Mouse (Mus musculus) limb, embryonic 13.5 days (tissue): ENCODE measurements at regions not wholly inside any gene's neighbourhood (a gene's known extent, or its start where the extent isn't known, plus 50 kb on each side); places are given as distances from the start of the nearest gene placed in this dataset.

Source experiments
- ATAC-seq: fragments of 200-750 bp; cut with Nextera tagmentation; 2 replicates; pipeline ENCODE4 v1.8.0; 2017; ENCODE audit warnings: low read depth, moderate number of reproducible peaks, moderate TSS enrichment; ENCODE audit not compliant: low FRiP score
- H3K27ac ChIP-seq: fragments of 300-500 bp; sonication (generic); 2 replicates; pipeline ENCODE4 v1.5.1; 2015; ENCODE audit warnings: inconsistent platforms, mild to moderate bottlenecking, moderate library complexity
- H3K27me3 ChIP-seq: fragments of 300-500 bp; sonication (generic); 2 replicates; pipeline ENCODE4 v1.6.1; 2015; ENCODE audit warnings: mild to moderate bottlenecking, inconsistent platforms
- H3K36me3 ChIP-seq: fragments of 300-500 bp; sonication (generic); 2 replicates; pipeline ENCODE4 v1.6.1; 2015; ENCODE audit warnings: inconsistent platforms, mild to moderate bottlenecking, moderate library complexity
- H3K4me1 ChIP-seq: fragments of 300-500 bp; sonication (generic); 2 replicates; pipeline ENCODE4 v1.6.1; 2015; ENCODE audit warnings: inconsistent platforms
- H3K4me2 ChIP-seq: fragments of 300-500 bp; sonication (generic); replicated peaks from 2 replicates; pipeline ENCODE4 v1.6.1; 2015; ENCODE audit warnings: inconsistent platforms, mild to moderate bottlenecking, moderate library complexity
- H3K4me3 ChIP-seq: fragments of 300-500 bp; sonication (generic); 2 replicates; pipeline ENCODE4 v1.5.1; 2015; ENCODE audit warnings: moderate library complexity, mild to moderate bottlenecking, inconsistent platforms
- H3K9ac ChIP-seq: fragments of 300-500 bp; sonication (generic); 2 replicates; pipeline ENCODE4 v1.6.1; 2015; ENCODE audit warnings: mild to moderate bottlenecking, inconsistent platforms
- H3K9me3 ChIP-seq: fragments of 300-500 bp; sonication (generic); 2 replicates; pipeline ENCODE4 v1.6.1; 2016; ENCODE audit warnings: inconsistent platforms
- WGBS: fragments of 180-500 bp; shearing (Covaris S2); methylation state at CpG from one replicate; pipeline ENCODE4 v1.1.7; 2015; 5-methylcytosine and 5-hydroxymethylcytosine counted together

DNA sequence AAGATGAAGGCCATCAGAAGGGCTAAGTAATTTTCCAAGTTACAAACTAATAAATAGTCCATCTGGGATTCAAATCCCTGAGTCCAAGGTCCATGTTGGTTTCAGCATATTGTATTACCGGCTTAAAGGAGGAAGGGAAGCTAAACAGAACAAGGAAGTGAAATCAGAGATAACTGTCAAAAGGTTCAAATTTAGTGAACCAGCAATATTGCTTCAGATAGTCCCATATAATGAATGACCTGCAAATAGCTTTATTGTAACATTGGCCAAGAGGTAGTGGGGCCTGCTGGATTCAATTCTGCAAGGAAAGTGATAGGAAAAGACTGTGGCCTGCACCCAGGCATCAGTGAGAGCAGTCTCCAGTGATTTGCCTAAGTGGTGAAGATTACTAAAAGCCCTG lies 447.8 kb upstream of the Cited2 start:
- no peaks in the 10 kb centered on the region for H3K4me1 ChIP-seq
- peaks cover 6% of the 10 kb centered on the region; the same call in 1 of the 2 replicates for H3K9me3 ChIP-seq
- 60% methylated on average over 1 of the region's 1 CpGs for WGBS
- no peak for ATAC-seq
- H3K36me3 ChIP-seq = no peaks in the 10 kb centered on the region
- no peak overlapping the region for H3K4me3 ChIP-seq
- no peak overlapping the region for H3K9ac ChIP-seq
- no peak overlapping the region for H3K4me2 ChIP-seq
- H3K27me3 ChIP-seq = no peaks in the 10 kb centered on the region
- H3K27ac ChIP-seq = no peak overlapping the region

DNA sequence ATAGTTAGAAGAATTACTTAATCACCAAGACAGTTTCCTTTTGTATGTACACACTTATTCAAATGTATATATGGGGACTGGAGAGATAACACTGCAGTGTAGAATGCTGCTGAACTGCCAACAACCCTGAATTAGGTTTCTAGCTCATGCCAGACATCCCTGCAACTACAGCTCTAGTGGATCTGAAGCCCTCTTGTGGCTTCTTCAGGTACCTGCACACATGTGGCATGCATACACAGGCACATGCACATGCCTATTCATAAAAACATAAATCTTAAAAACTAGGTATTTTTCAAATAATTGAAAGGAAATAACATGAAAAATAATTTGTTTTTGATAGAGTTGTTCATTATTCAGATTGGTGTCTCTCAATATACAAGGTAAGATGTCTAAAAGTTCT lies 445.1 kb upstream of the Cited2 start:
- no peaks in the 10 kb centered on the region for H3K36me3 ChIP-seq
- no peak overlapping the region for H3K27ac ChIP-seq
- peaks cover 6% of the 10 kb centered on the region; the same call in 1 of the 2 replicates for H3K9me3 ChIP-seq
- H3K27me3 ChIP-seq = no peaks in the 10 kb centered on the region
- no peak for ATAC-seq
- H3K4me3 ChIP-seq = no peak overlapping the region
- no peak overlapping the region for H3K4me2 ChIP-seq
- H3K9ac ChIP-seq = no peak overlapping the region
- H3K4me1 ChIP-seq = no peaks in the 10 kb centered on the region

DNA sequence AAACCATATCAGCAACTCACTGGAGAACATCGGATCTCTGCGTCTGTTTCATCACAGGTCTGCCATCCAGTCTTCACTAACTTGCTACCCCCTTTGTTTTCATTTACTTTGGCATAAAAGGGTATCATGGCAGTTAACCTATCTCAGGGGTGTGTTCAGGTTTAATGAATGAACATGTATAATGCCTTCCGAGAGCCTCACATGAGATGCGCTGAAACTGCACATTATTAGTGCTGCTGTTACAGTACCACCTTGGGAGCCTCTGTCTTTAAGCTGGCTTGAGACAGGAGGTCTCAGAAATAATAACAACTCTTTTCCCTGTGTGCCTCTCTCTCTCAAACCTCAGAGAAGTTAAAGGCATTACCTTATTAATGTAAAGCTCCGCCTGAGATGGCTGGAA lies 438.2 kb upstream of the Cited2 start:
- no peak for ATAC-seq
- Histone ChIP-seq H3K4me2 (no peak overlapping the region), H3K27me3 (no peaks in the 10 kb centered on the region), H3K4me3 (no peak overlapping the region), H3K27ac (no peak overlapping the region), H3K36me3 (no peaks in the 10 kb centered on the region), H3K4me1 (peaks cover 15% of the 10 kb centered on the region; the same call in 1 of the 2 replicates), H3K9me3 (no peaks in the 10 kb centered on the region), H3K9ac (no peak overlapping the region)
- 83% methylated on average over 5 of the region's 5 CpGs for WGBS

DNA sequence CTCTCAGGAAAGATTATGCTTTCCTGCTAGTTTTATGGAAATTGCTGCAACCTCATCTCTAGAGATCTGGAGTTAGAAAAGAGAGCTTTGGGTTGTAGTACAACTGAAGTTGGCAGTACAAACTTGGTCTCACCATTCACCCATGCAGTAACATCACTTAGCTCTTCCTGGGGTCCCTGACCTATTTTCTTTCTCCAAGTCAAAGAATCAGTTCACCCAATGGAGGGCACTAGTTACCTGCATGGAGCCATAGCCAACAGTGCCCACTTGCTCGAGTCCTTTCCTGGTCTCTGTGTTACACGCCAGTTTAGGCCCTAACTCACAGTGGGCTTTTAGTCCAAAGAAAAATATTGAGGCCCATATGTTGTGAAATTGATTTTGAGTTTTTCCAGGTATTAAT lies 435.9 kb upstream of the Cited2 start:
- no peak overlapping the region for H3K4me3 ChIP-seq
- 83% methylated on average over 2 of the region's 2 CpGs for WGBS

DNA sequence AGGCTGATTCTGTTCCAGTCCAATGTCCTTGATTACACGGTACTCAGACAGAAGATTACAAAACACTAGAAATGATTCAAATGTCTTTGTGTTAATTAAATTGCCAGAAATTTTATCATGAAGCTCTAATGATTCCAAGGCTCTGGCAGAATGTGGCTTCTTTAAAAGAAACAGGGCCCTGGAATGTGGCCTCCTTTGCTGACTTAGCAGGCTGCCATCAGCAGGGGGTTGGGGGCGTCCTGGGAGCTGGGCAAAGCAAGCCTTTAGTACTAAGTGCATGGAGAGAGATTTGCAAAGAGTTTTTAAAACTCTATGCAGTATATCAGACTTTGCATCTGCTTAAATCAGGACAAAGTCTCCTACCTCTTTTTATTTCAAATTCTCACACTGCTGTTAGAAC lies 434.8 kb upstream of the Cited2 start:
- 51% methylated on average over 2 of the region's 2 CpGs for WGBS
- H3K27ac ChIP-seq = no peak overlapping the region
- no peak overlapping the region for H3K4me2 ChIP-seq
- no peaks in the 10 kb centered on the region for H3K27me3 ChIP-seq
- H3K36me3 ChIP-seq = no peaks in the 10 kb centered on the region
- no peak overlapping the region for H3K4me3 ChIP-seq
- ATAC-seq = no peak
- H3K9me3 ChIP-seq = no peaks in the 10 kb centered on the region
- H3K4me1 ChIP-seq = peaks cover 15% of the 10 kb centered on the region; the same call in 1 of the 2 replicates
- no peak overlapping the region for H3K9ac ChIP-seq

More for the DNA sequence above, 435.9 kb upstream of the Cited2 start:
- no peak for ATAC-seq
- H3K27me3 ChIP-seq = no peaks in the 10 kb centered on the region
- no peaks in the 10 kb centered on the region for H3K36me3 ChIP-seq
- H3K9ac ChIP-seq = no peak overlapping the region
- peaks cover 15% of the 10 kb centered on the region; the same call in 1 of the 2 replicates for H3K4me1 ChIP-seq
- H3K4me2 ChIP-seq = no peak overlapping the region
- no peak overlapping the region for H3K27ac ChIP-seq
- no peaks in the 10 kb centered on the region for H3K9me3 ChIP-seq

DNA sequence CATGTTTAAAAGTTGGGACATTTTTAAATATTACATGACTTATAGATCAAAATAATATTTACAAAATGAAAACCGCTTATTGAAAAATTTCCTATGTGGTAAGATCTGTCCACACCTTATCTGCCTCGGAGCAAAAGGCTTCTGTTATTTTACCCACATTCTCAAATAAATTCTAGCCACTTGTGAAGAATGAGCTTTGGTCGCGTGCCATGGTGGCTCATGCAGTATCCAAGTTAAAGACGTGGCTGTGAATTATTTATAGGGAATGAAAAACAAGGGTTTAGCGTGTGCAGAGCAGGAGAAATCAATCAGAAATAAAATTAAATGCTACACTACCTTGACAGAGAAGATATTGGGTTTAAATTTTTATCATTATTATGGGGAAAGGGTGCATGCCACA lies 430.7 kb upstream of the Cited2 start:
- H3K4me2 ChIP-seq = no peak overlapping the region
- H3K36me3 ChIP-seq = no peaks in the 10 kb centered on the region
- no peak overlapping the region for H3K9ac ChIP-seq
- H3K27ac ChIP-seq = no peak overlapping the region
- 0 out of 2 replicates have a peak, but pooled peaks cover 8% of the 10 kb centered on the region for H3K4me1 ChIP-seq
- no peaks in the 10 kb centered on the region for H3K27me3 ChIP-seq
- no peak for ATAC-seq
- no peak overlapping the region for H3K4me3 ChIP-seq
- WGBS = 73% methylated on average over 6 of the region's 6 CpGs
- no peaks in the 10 kb centered on the region for H3K9me3 ChIP-seq

DNA sequence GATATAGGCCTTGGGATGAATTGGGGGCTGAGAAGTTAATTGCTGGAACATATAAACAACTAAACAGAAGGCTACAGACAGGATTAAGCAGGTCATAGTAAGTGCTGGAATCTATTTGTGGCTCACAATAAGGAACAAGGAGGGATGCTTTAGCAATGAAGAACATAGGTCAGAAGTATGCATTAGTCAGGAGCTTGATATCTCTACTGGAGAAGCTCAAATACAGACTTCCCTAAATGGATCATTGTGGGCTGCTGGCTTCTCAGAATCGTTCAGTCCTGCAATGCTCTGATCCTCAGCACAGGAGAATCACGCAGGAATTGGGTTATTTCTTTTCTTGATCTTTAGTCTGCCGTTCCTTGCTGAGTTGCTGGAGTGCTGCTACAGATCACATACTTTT lies 428.6 kb upstream of the Cited2 start:
- 0 out of 2 replicates have a peak, but pooled peaks cover under 1% of the 10 kb centered on the region for H3K4me1 ChIP-seq
- H3K36me3 ChIP-seq = no peaks in the 10 kb centered on the region
- 81% methylated on average over 3 of the region's 3 CpGs for WGBS
- no peak overlapping the region for H3K4me3 ChIP-seq
- H3K9me3 ChIP-seq = no peaks in the 10 kb centered on the region
- no peak for ATAC-seq
- no peak overlapping the region for H3K27ac ChIP-seq
- no peak overlapping the region for H3K9ac ChIP-seq
- no peaks in the 10 kb centered on the region for H3K27me3 ChIP-seq
- H3K4me2 ChIP-seq = no peak overlapping the region

DNA sequence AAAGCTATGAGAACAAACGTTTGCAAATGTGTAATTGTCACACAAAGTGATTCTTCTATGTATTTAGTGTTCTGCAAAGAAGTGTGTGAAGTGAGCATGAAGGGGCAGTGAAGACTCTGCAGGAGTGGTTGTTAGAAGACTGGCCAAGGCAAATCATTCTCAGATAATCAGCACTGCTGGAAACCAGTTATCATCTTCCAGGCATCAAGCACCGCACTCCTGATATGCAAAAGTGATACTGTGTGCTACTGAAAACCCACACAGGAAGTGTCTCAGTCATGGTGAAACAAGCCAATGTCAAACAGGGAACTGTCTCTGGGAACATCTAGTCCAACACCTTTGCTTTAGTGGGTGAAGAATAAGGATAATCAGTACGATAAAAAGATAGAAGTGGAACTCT lies 427.9 kb upstream of the Cited2 start:
- no peak overlapping the region for H3K4me2 ChIP-seq
- no peaks in the 10 kb centered on the region for H3K36me3 ChIP-seq
- no peak overlapping the region for H3K9ac ChIP-seq
- no peak overlapping the region for H3K27ac ChIP-seq
- H3K27me3 ChIP-seq = no peaks in the 10 kb centered on the region
- 84% methylated on average over 3 of the region's 3 CpGs for WGBS
- peaks cover 5% of the 10 kb centered on the region; the same call in 1 of the 2 replicates for H3K4me1 ChIP-seq
- H3K4me3 ChIP-seq = no peak overlapping the region
- no peak for ATAC-seq
- no peaks in the 10 kb centered on the region for H3K9me3 ChIP-seq

DNA sequence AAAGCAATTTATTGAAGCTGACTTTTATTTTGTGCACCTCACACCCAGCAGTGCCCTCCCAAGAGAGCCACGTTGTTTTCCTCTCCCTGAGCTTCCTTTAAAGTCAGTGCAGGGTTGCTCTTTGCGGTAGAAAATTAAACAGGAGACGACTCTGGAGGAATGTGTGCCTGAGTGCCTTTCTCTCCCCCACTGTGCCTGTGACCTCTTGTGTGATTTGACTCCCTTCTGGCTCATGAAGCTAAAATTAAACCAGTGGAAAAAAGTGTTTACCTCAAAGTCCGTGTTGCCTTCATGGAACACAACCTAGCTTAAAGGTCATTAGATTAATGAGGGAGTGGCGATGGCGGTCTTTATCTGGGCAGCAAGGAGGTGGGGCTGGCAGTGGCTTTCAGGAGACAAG lies 423.4 kb upstream of the Cited2 start:
- Histone ChIP-seq H3K36me3 (no peaks in the 10 kb centered on the region), H3K27ac (no peak overlapping the region), H3K4me1 (peaks cover 5% of the 10 kb centered on the region; the same call in 1 of the 2 replicates), H3K9ac (no peak overlapping the region), H3K4me2 (no peak overlapping the region), H3K27me3 (no peaks in the 10 kb centered on the region), H3K4me3 (no peak overlapping the region), H3K9me3 (no peaks in the 10 kb centered on the region)
- 31% methylated on average over 6 of the region's 6 CpGs for WGBS
- ATAC-seq = no peak

DNA sequence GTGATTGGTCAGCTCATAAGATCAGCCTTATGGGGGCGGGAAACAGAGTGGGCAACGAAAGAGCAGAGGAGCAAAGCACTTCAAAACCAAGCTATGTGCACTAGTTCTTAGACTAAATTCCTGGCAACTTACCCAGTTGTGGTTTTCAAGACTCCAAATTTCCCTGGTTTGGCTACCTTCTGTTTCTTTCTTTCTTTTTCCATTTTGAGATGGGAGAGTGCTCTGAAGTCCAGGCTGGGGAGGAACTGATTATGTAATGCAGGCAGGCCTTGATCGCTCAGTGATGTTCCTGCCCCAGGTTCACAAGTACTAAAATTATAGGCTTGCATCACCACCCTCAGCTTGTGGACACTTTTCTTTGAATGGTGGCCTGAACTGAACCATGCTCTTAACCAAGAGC lies 396.3 kb upstream of the Cited2 start:
- WGBS = 85% methylated on average over 3 of the region's 3 CpGs
- Histone ChIP-seq H3K27me3 (no peaks in the 10 kb centered on the region), H3K9ac (no peak overlapping the region), H3K4me3 (no peak overlapping the region), H3K4me1 (peaks cover 14% of the 10 kb centered on the region), H3K27ac (no peak overlapping the region), H3K9me3 (no peaks in the 10 kb centered on the region), H3K36me3 (no peaks in the 10 kb centered on the region), H3K4me2 (no peak overlapping the region)
- ATAC-seq = no peak

DNA sequence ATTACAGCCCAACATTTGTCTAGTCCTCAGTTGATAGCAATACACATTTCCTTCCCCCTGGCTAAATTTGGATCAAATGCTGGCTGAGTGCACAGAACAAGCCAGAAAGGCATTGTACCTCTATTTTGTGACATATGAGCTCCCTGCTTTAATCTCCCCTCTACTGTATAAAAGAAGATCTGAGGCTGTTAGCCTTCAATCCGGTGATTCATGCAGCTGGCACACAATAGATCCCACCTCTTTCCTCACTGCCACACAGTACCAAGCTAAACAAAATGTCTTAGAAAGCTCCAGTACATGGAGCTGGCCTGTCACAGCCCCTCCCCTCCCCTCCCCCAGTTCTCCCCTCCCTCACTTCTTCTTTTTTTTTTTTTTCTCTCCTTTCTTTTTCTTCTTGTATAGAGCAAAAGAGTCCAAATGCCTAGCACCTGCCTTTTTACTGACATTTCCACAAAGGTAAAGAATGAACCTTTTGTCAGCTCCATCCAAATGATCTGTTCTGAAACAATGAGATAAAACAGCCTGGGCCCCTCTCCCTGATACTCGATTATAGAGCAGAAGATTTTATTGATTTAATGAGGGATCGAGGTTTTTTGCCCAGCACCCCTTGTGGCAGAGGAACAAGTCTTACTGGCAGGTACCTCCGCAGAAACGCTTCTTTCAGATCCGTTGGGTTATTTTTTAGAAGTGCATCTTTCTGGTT lies 392.0 kb upstream of the Cited2 start:
- WGBS = 14% methylated on average over 6 of the region's 6 CpGs
- no peaks in the 10 kb centered on the region for H3K9me3 ChIP-seq
- H3K4me3 ChIP-seq = peak overlapping the region; percentile 38
- peaks cover 36% of the 10 kb centered on the region for H3K4me1 ChIP-seq
- no peaks in the 10 kb centered on the region for H3K27me3 ChIP-seq
- peak overlapping the region; percentile 63 for H3K4me2 ChIP-seq
- H3K9ac ChIP-seq = peak overlapping the region; percentile 62
- no peak for ATAC-seq
- H3K36me3 ChIP-seq = no peaks in the 10 kb centered on the region
- no peak overlapping the region for H3K27ac ChIP-seq

DNA sequence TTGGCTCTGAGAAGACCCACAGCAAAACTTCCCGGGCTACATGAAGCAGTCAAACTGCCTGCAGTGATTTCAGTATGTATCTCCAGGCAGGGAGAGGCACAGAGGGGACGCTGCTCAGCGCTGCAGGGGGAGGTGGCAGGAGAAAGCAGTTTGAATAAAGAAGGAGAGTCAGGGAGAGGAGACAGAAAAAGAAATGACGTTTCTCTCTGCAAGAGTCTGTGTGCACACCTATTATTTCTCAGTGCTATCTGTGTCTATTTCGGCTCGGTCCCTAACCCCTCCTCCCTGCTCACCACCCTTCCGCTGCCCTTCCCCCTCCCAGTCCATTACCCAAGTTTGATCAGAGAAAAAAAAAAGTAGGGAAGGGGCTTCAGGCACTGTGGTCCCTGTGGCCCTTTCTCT lies 391.4 kb upstream of the Cited2 start:
- H3K27ac ChIP-seq = no peak overlapping the region
- H3K4me1 ChIP-seq = peaks cover 36% of the 10 kb centered on the region
- peak overlapping the region; percentile 63 for H3K4me2 ChIP-seq
- no peaks in the 10 kb centered on the region for H3K36me3 ChIP-seq
- peak overlapping the region; percentile 62 for H3K9ac ChIP-seq
- H3K27me3 ChIP-seq = no peaks in the 10 kb centered on the region
- H3K9me3 ChIP-seq = no peaks in the 10 kb centered on the region
- WGBS = 3% methylated on average over 7 of the region's 7 CpGs
- no peak for ATAC-seq
- H3K4me3 ChIP-seq = peak overlapping the region; percentile 38
